Mouse (Mus musculus) MEL (cell line): ENCODE data around the gene Prrc2b. TPM values are rescaled to one million over a fixed set of nuclear protein-coding genes. Genes with fewer than 3 reads are reported as not detected.

Experiments
- DNase-seq: peaks from one replicate; pipeline ENCODE4 v3.0.0; 2011; ENCODE audit warnings: low read depth, low spot score
- H3K27ac ChIP-seq: 2 replicates; pipeline ENCODE4 v1.5.1; 2012; ENCODE audit warnings: low read depth, mild to moderate bottlenecking, control low read depth, low read length, moderate library complexity; ENCODE audit not compliant: control insufficient read depth
- H3K27me3 ChIP-seq, 2 experiments: fragments of 150-350 bp in 1 of 2; sonication (generic) in 1 of 2; 2 replicates each; pipeline ENCODE4 v1.6.1; 2012; ENCODE audit warnings: low read length in 2 of 2, mild to moderate bottlenecking in 2 of 2, improper control_type of control experiment in 1 of 2, moderate library complexity in 1 of 2; ENCODE audit not compliant: insufficient read depth in 2 of 2, control insufficient read depth in 1 of 2
- H3K36me3 ChIP-seq, 2 experiments: 2 replicates each; pipeline ENCODE4 v1.6.1; 2012 to 2014; ENCODE audit warnings: low read length in 2 of 2, improper control_type of control experiment in 1 of 2, inconsistent platforms in 1 of 2, mild to moderate bottlenecking in 1 of 2; ENCODE audit not compliant: insufficient read depth in 2 of 2, control insufficient read depth in 1 of 2
- H3K4me1 ChIP-seq, 2 experiments: fragments of 150-350 bp in 1 of 2; sonication (generic) in 1 of 2; 2 replicates each; pipeline ENCODE4 v1.6.1; 2012; ENCODE audit warnings: low read length in 2 of 2, improper control_type of control experiment in 1 of 2, mild to moderate bottlenecking in 1 of 2; ENCODE audit not compliant: insufficient read depth in 2 of 2, control insufficient read depth in 1 of 2
- H3K4me3 ChIP-seq, 2 experiments: fragments of 150-350 bp in 1 of 2; sonication (generic) in 1 of 2; 2 replicates each; pipeline ENCODE4 v1.5.1; 2012; ENCODE audit warnings: low read depth in 2 of 2, low read length in 2 of 2, mild to moderate bottlenecking in 2 of 2, moderate library complexity in 2 of 2, control low read depth in 1 of 2, improper control_type of control experiment in 1 of 2; ENCODE audit not compliant: control insufficient read depth in 1 of 2, insufficient read depth in 1 of 2
- H3K79me2 ChIP-seq: 2 replicates; pipeline ENCODE4 v1.6.1; 2012; ENCODE audit warnings: mild to moderate bottlenecking, low read length, moderate library complexity; ENCODE audit not compliant: control insufficient read depth, poor library complexity, insufficient read depth
- H3K9ac ChIP-seq: 2 replicates; pipeline ENCODE4 v1.6.1; 2012; ENCODE audit warnings: low read depth, mild to moderate bottlenecking, control low read depth, low read length, moderate library complexity; ENCODE audit not compliant: control insufficient read depth, poor library complexity, severe bottlenecking
- H3K9me3 ChIP-seq: fragments of 150-350 bp; sonication (generic); replicated peaks from 2 replicates; pipeline ENCODE4 v1.6.1; 2012; ENCODE audit warnings: mild to moderate bottlenecking, low read length, improper control_type of control experiment, moderate library complexity; ENCODE audit not compliant: insufficient read depth
- CHD2 ChIP-seq: IDR thresholded peaks from 2 replicates; pipeline ENCODE4 v1.6.1; 2011; ENCODE audit warnings: low read length, improper control_type of control experiment
- CTCF ChIP-seq, 3 experiments: IDR thresholded peaks in 2 of 3; conservative IDR thresholded peaks in 1 of 3; 2 replicates each; pipeline ENCODE4 v1.5.1; 2011 to 2012; ENCODE audit warnings: low read length in 3 of 3, low read depth in 2 of 3, mild to moderate bottlenecking in 2 of 3, improper control_type of control experiment in 1 of 3, inconsistent platforms in 1 of 3, mixed read lengths in 1 of 3, moderate library complexity in 1 of 3; ENCODE audit not compliant: control insufficient read depth in 1 of 3, insufficient read depth in 1 of 3, poor library complexity in 1 of 3, severe bottlenecking in 1 of 3
- E2F4 ChIP-seq: IDR thresholded peaks from 2 replicates; pipeline ENCODE4 v1.6.1; 2011; ENCODE audit warnings: low read depth, low read length, improper control_type of control experiment, borderline replicate concordance
- HCFC1 ChIP-seq: IDR thresholded peaks from 2 replicates; pipeline ENCODE4 v1.6.1; 2012; ENCODE audit warnings: low read depth, mild to moderate bottlenecking, inconsistent platforms, low read length, improper control_type of control experiment, moderate library complexity
- MAFK ChIP-seq: IDR thresholded peaks from 2 replicates; pipeline ENCODE4 v1.6.1; 2011; ENCODE audit warnings: low read depth, mild to moderate bottlenecking, low read length, improper control_type of control experiment, borderline replicate concordance
- MEF2A ChIP-seq: IDR thresholded peaks from 2 replicates; pipeline ENCODE4 v1.6.1; 2014; ENCODE audit warnings: low read depth, mild to moderate bottlenecking, inconsistent platforms, low read length, improper control_type of control experiment; ENCODE audit not compliant: poor library complexity, insufficient replicate concordance, severe bottlenecking; ENCODE audit errors: extremely low read depth
- POLR2A ChIP-seq, 2 experiments: IDR thresholded peaks; 2 replicates each; pipeline ENCODE4 v1.6.1; 2011 to 2012; ENCODE audit warnings: low read length in 2 of 2, mild to moderate bottlenecking in 2 of 2, control low read depth in 1 of 2, improper control_type of control experiment in 1 of 2, low read depth in 1 of 2, moderate library complexity in 1 of 2; ENCODE audit not compliant: control insufficient read depth in 1 of 2, insufficient read depth in 1 of 2, poor library complexity in 1 of 2
- POLR2AphosphoS2 ChIP-seq: IDR thresholded peaks from 2 replicates; pipeline ENCODE4 v1.6.1; 2011; ENCODE audit warnings: low read length, improper control_type of control experiment
- RAD21 ChIP-seq: IDR thresholded peaks from 2 replicates; pipeline ENCODE4 v1.6.1; 2011; ENCODE audit warnings: mild to moderate bottlenecking, low read depth, low read length, improper control_type of control experiment
- SMC3 ChIP-seq: IDR thresholded peaks from 2 replicates; pipeline ENCODE4 v1.6.1; 2011; ENCODE audit warnings: low read depth, low read length, improper control_type of control experiment
- ZC3H11A ChIP-seq: IDR thresholded peaks from 2 replicates; pipeline ENCODE4 v1.6.1; 2012; ENCODE audit warnings: low read depth, mild to moderate bottlenecking, inconsistent platforms, low read length, improper control_type of control experiment
- polyA plus RNA-seq, 2 experiments: library from polyadenylated mRNA; stranded (reverse) in 1 of 2; unstranded in 1 of 2; fragments of >175 nt in 1 of 2; fragments of >200 nt in 1 of 2; gene quantifications; 2 replicates each; pipeline versions ENCODE4 v1.2.1 to v1.2.4; 2012; ENCODE audit warnings: low replicate concordance in 2 of 2, low read depth in 1 of 2; ENCODE audit not compliant: insufficient read length in 2 of 2, insufficient read depth in 1 of 2, missing spikeins in 1 of 2
- total RNA-seq: library from RNA; depleted of rRNA; stranded (reverse); fragments of 300-350 nt; gene quantifications from 2 replicates; pipeline ENCODE4 v1.2.3, GENCODE M21; 2012

Prrc2b gene
- total and polyA plus RNA-seq, 3 experiments = 14.8 to 42.9 (median 42.2) TPM

- no peak for TF ChIP-seq CHD2
- TF ChIP-seq, all 39 proteins: peak for 0
- no peak overlapping the region for H3K4me3 ChIP-seq
- peaks cover 0 to 4% of the 10 kb centered on the region in 2 experiments; a peak in 2 of 4 replicates for H3K36me3 ChIP-seq
- no peaks in the 10 kb centered on the region for H3K9me3 ChIP-seq
- no peak for DNase-seq
- H3K27ac ChIP-seq = no peak overlapping the region
- no peaks in the 10 kb centered on the region for H3K27me3 ChIP-seq
- H3K4me1 ChIP-seq = no peaks in the 10 kb centered on the region
- H3K79me2 ChIP-seq = no peaks in the 10 kb centered on the region
- H3K9ac ChIP-seq = no peak overlapping the region
Observed at GRCm38 (mm10) chr2:32275823-32276222, 124.9 kb downstream of the Prrc2b start.

GRCm38 (mm10) chr2:32282289-32282688 lies 131.4 kb downstream of the Prrc2b start:
- no peak overlapping the region for H3K9ac ChIP-seq
- H3K79me2 ChIP-seq = peaks cover 12% of the 10 kb centered on the region
- H3K27ac ChIP-seq = no peak overlapping the region
- peaks cover 3 to 5% of the 10 kb centered on the region in 2 experiments; a peak in 3 of 4 replicates for H3K4me1 ChIP-seq
- no peaks in the 10 kb centered on the region for H3K9me3 ChIP-seq
- no peak for DNase-seq
- TF ChIP-seq POLR2A (IDR thresholded peaks at IDR 0.05; ENCODE audit: control insufficient read depth in 1 of 2, insufficient read depth in 1 of 2, low read depth in 1 of 2, low read length in 2 of 2, poor library complexity in 1 of 2) = 0 out of 4 replicates have a peak, but pooled peaks of 1 of the 2 experiments have one; percentile 5
- no peak for TF ChIP-seq MAFK
- peaks cover 11 to 12% of the 10 kb centered on the region in 2 experiments for H3K36me3 ChIP-seq
- H3K27me3 ChIP-seq = no peaks in the 10 kb centered on the region
- no peak overlapping the region for H3K4me3 ChIP-seq

GRCm38 (mm10) chr2:32282727-32283126 lies 131.8 kb downstream of the Prrc2b start:
- TF ChIP-seq E2F4 = no peak
- no peak for TF ChIP-seq POLR2AphosphoS2
- TF ChIP-seq CTCF (IDR thresholded peaks at IDR 0.05 in 2 of 3, conservative IDR thresholded peaks at IDR 0.05 in 1 of 3; ENCODE audit: control insufficient read depth in 1 of 3, insufficient read depth in 1 of 3, low read depth in 2 of 3, low read length in 3 of 3, poor library complexity in 1 of 3, severe bottlenecking in 1 of 3) = peak; percentile 80 to 88 (median 86)
- 0 out of 2 replicates have a peak, but pooled peaks have one; percentile 25 for TF ChIP-seq HCFC1
- TF ChIP-seq RAD21 = peak; percentile 36
- no peak for TF ChIP-seq MEF2A
- peak; percentile 55 for TF ChIP-seq SMC3
- no peak for TF ChIP-seq ZC3H11A
- TF ChIP-seq, all 39 proteins: peak for 4
- no peaks in the 10 kb centered on the region for H3K27me3 ChIP-seq
- H3K9me3 ChIP-seq = no peaks in the 10 kb centered on the region
- peak; percentile 77 for DNase-seq
- H3K4me1 ChIP-seq = peaks cover 3 to 5% of the 10 kb centered on the region in 2 experiments; a peak in 3 of 4 replicates
- H3K27ac ChIP-seq = no peak overlapping the region
- peaks cover 11 to 12% of the 10 kb centered on the region in 2 experiments for H3K36me3 ChIP-seq
- H3K79me2 ChIP-seq = peaks cover 16% of the 10 kb centered on the region
- H3K4me3 ChIP-seq = no peak overlapping the region
- no peak overlapping the region for H3K9ac ChIP-seq
